Mouse (Mus musculus): Measurements from ENCODE around the gene Emsy. TPM values are rescaled to one million over a fixed set of nuclear protein-coding genes. Genes with fewer than 3 reads are reported as not detected.

Emsy gene
- polyA plus RNA-seq, 1 experiment from 2014 or later, result 39.7 TPM

- WGBS, result 56% methylated on average over 5 of the region's 5 CpGs
- no peak for ATAC-seq (ENCODE audit: low FRiP score)
- no peaks in the 10 kb centered on the region for H3K4me1 ChIP-seq
- H3K36me3 ChIP-seq (replicated peaks), result no peaks in the 10 kb centered on the region
- H3K9ac ChIP-seq, result no peak overlapping the region
- H3K4me3 ChIP-seq (replicated peaks), result no peak overlapping the region
- no peak overlapping the region for H3K4me2 ChIP-seq
- H3K27me3 ChIP-seq, result no peaks in the 10 kb centered on the region
- no peaks in the 10 kb centered on the region for H3K9me3 ChIP-seq
- no peak overlapping the region for H3K27ac ChIP-seq
Measured at GRCm38 (mm10) chr7:98665166-98665565, 8.6 kb upstream of the Emsy start.

GRCm38 (mm10) chr7:98655681-98656530 is 677 bp downstream of the Emsy start:
- Histone ChIP-seq H3K36me3 (replicated peaks) (peaks cover 31% of the 10 kb centered on the region), H3K4me2 (peak overlapping the region; percentile 78), H3K27ac (peak overlapping the region; percentile 97), H3K9ac (peak overlapping the region; percentile 95), H3K27me3 (no peaks in the 10 kb centered on the region), H3K4me3 (replicated peaks) (peak overlapping the region; percentile 93), H3K4me1 (peaks cover 28% of the 10 kb centered on the region), H3K9me3 (no peaks in the 10 kb centered on the region)
- WGBS, result under 1% methylated on average over 74 of the region's 74 CpGs
- ATAC-seq (ENCODE audit: low FRiP score), result peak; percentile 78

GRCm38 (mm10) chr7:98651651-98652050 is 4.9 kb downstream of the Emsy start:
- H3K27ac ChIP-seq, result no peak overlapping the region
- peaks cover 49% of the 10 kb centered on the region for H3K36me3 ChIP-seq (replicated peaks)
- ATAC-seq (ENCODE audit: low FRiP score), result no peak
- peaks cover 17% of the 10 kb centered on the region for H3K4me1 ChIP-seq
- H3K27me3 ChIP-seq, result no peaks in the 10 kb centered on the region
- 86% methylated on average over 2 of the region's 2 CpGs for WGBS
- no peak overlapping the region for H3K4me3 ChIP-seq (replicated peaks)
- no peaks in the 10 kb centered on the region for H3K9me3 ChIP-seq
- H3K4me2 ChIP-seq, result no peak overlapping the region
- no peak overlapping the region for H3K9ac ChIP-seq

GRCm38 (mm10) chr7:98644238-98644637 is 12.3 kb downstream of the Emsy start:
- Histone ChIP-seq H3K4me1 (peaks cover 7% of the 10 kb centered on the region), H3K4me2 (no peak overlapping the region)
- WGBS, result 0% methylated on average over 1 of the region's 1 CpGs

GRCm38 (mm10) chr7:98636607-98637006 is 20.0 kb downstream of the Emsy start:
- Histone ChIP-seq H3K4me1 (no peaks in the 10 kb centered on the region), H3K4me2 (no peak overlapping the region), H3K9ac (no peak overlapping the region), H3K27ac (no peak overlapping the region), H3K4me3 (replicated peaks) (no peak overlapping the region), H3K27me3 (no peaks in the 10 kb centered on the region), H3K9me3 (no peaks in the 10 kb centered on the region), H3K36me3 (replicated peaks) (peaks cover 53% of the 10 kb centered on the region)
- ATAC-seq (ENCODE audit: low FRiP score), result no peak
- 92% methylated on average over 2 of the region's 2 CpGs for WGBS

More at GRCm38 (mm10) chr7:98644238-98644637, 12.3 kb downstream of the Emsy start:
- Histone ChIP-seq H3K4me3 (replicated peaks) (no peak overlapping the region), H3K27me3 (no peaks in the 10 kb centered on the region), H3K27ac (no peak overlapping the region), H3K9ac (no peak overlapping the region), H3K9me3 (no peaks in the 10 kb centered on the region), H3K36me3 (replicated peaks) (peaks cover 44% of the 10 kb centered on the region)
- ATAC-seq (ENCODE audit: low FRiP score), result no peak

GRCm38 (mm10) chr7:98633032-98633431 is 23.6 kb downstream of the Emsy start:
- Histone ChIP-seq H3K4me3 (replicated peaks) (no peak overlapping the region), H3K27ac (no peak overlapping the region), H3K27me3 (no peaks in the 10 kb centered on the region), H3K4me1 (no peaks in the 10 kb centered on the region), H3K36me3 (replicated peaks) (peaks cover 53% of the 10 kb centered on the region), H3K4me2 (no peak overlapping the region), H3K9ac (no peak overlapping the region), H3K9me3 (no peaks in the 10 kb centered on the region)
- no peak for ATAC-seq (ENCODE audit: low FRiP score)
- 73% methylated on average over 3 of the region's 3 CpGs for WGBS

GRCm38 (mm10) chr7:98629947-98630346 is 26.6 kb downstream of the Emsy start:
- no peak overlapping the region for H3K4me3 ChIP-seq (replicated peaks)
- ATAC-seq (ENCODE audit: low FRiP score), result no peak
- peaks cover 48% of the 10 kb centered on the region for H3K36me3 ChIP-seq (replicated peaks)
- H3K4me2 ChIP-seq, result no peak overlapping the region
- 95% methylated on average over 7 of the region's 7 CpGs for WGBS
- H3K27me3 ChIP-seq, result no peaks in the 10 kb centered on the region
- no peaks in the 10 kb centered on the region for H3K4me1 ChIP-seq
- no peak overlapping the region for H3K9ac ChIP-seq
- H3K27ac ChIP-seq, result no peak overlapping the region
- no peaks in the 10 kb centered on the region for H3K9me3 ChIP-seq

- H3K4me1 ChIP-seq, result no peaks in the 10 kb centered on the region
- no peaks in the 10 kb centered on the region for H3K27me3 ChIP-seq
- H3K9ac ChIP-seq, result no peak overlapping the region
- H3K4me2 ChIP-seq, result no peak overlapping the region
- peaks cover 46% of the 10 kb centered on the region for H3K36me3 ChIP-seq (replicated peaks)
- ATAC-seq (ENCODE audit: low FRiP score), result no peak
- H3K9me3 ChIP-seq, result no peaks in the 10 kb centered on the region
- WGBS, result 99% methylated on average over 2 of the region's 2 CpGs
- no peak overlapping the region for H3K27ac ChIP-seq
- no peak overlapping the region for H3K4me3 ChIP-seq (replicated peaks)
Measured at GRCm38 (mm10) chr7:98617739-98618138, 38.8 kb downstream of the Emsy start.

- Histone ChIP-seq H3K9me3 (no peaks in the 10 kb centered on the region), H3K4me2 (no peak overlapping the region), H3K9ac (no peak overlapping the region), H3K4me1 (no peaks in the 10 kb centered on the region), H3K4me3 (replicated peaks) (no peak overlapping the region), H3K27ac (no peak overlapping the region), H3K27me3 (no peaks in the 10 kb centered on the region), H3K36me3 (replicated peaks) (peaks cover 44% of the 10 kb centered on the region)
- WGBS, result 87% methylated on average over 1 of the region's 1 CpGs
- ATAC-seq (ENCODE audit: low FRiP score), result no peak
Measured at GRCm38 (mm10) chr7:98612936-98613335, 43.6 kb downstream of the Emsy start.

GRCm38 (mm10) chr7:98608520-98608919 is 48.1 kb downstream of the Emsy start:
- H3K36me3 ChIP-seq (replicated peaks), result peaks cover 22% of the 10 kb centered on the region
- ATAC-seq (ENCODE audit: low FRiP score), result no peak

GRCm38 (mm10) chr7:98607158-98607557 is 49.4 kb downstream of the Emsy start:
- Histone ChIP-seq H3K9ac (no peak overlapping the region), H3K36me3 (replicated peaks) (peaks cover 16% of the 10 kb centered on the region), H3K27ac (no peak overlapping the region), H3K4me2 (no peak overlapping the region), H3K4me1 (no peaks in the 10 kb centered on the region), H3K27me3 (no peaks in the 10 kb centered on the region), H3K9me3 (no peaks in the 10 kb centered on the region), H3K4me3 (replicated peaks) (no peak overlapping the region)
- no peak for ATAC-seq (ENCODE audit: low FRiP score)
- WGBS, result 83% methylated on average over 4 of the region's 4 CpGs

More at GRCm38 (mm10) chr7:98608520-98608919, 48.1 kb downstream of the Emsy start:
- no peak overlapping the region for H3K27ac ChIP-seq
- H3K4me3 ChIP-seq (replicated peaks), result no peak overlapping the region
- H3K4me2 ChIP-seq, result no peak overlapping the region
- no peak overlapping the region for H3K9ac ChIP-seq
- no peaks in the 10 kb centered on the region for H3K4me1 ChIP-seq
- H3K27me3 ChIP-seq, result no peaks in the 10 kb centered on the region
- H3K9me3 ChIP-seq, result no peaks in the 10 kb centered on the region

- no peak overlapping the region for H3K9ac ChIP-seq
- no peaks in the 10 kb centered on the region for H3K9me3 ChIP-seq
- no peak overlapping the region for H3K4me3 ChIP-seq (replicated peaks)
- no peak overlapping the region for H3K4me2 ChIP-seq
- peaks cover 36% of the 10 kb centered on the region for H3K36me3 ChIP-seq (replicated peaks)
- WGBS, result 92% methylated on average over 4 of the region's 4 CpGs
- H3K4me1 ChIP-seq, result no peaks in the 10 kb centered on the region
- H3K27ac ChIP-seq, result no peak overlapping the region
- no peak for ATAC-seq (ENCODE audit: low FRiP score)
- H3K27me3 ChIP-seq, result no peaks in the 10 kb centered on the region
Measured at GRCm38 (mm10) chr7:98601715-98602114, 54.9 kb downstream of the Emsy start.

GRCm38 (mm10) chr7:98597402-98597801 is 59.2 kb downstream of the Emsy start:
- Histone ChIP-seq H3K9me3 (no peaks in the 10 kb centered on the region), H3K36me3 (replicated peaks) (peaks cover 64% of the 10 kb centered on the region), H3K27me3 (no peaks in the 10 kb centered on the region), H3K27ac (no peak overlapping the region), H3K4me1 (no peaks in the 10 kb centered on the region), H3K4me3 (replicated peaks) (no peak overlapping the region), H3K4me2 (no peak overlapping the region), H3K9ac (no peak overlapping the region)
- 81% methylated on average over 8 of the region's 8 CpGs for WGBS
- no peak for ATAC-seq (ENCODE audit: low FRiP score)
